Mouse (Mus musculus): ENCODE data around the gene Gm29427.

Gm29427 gene

DNA sequence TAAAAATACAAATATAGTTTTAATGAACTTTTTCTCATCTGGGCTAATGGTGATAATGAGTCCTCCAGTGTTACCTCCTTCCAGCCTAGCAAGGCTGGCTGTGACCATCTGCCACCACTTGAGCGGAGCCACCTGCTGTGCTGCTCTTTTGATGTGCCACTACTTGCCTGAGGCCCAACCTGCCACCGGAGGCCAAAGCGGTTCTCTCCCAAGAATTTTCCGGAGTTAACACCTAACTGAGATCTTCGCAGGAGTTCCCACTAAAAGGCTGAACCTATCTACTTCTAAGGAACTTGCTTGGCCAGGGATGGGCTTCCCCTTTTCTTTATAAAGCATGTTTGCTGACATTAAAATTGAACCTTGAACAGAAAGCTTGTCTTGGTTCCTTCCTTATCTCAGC, 56.0 kb downstream of the Gm29427 start:
- CTCF ChIA-PET: interaction anchor here (0.6 kb wide), 1 partner anchor 421 kb away, joined by 7 read pairs; no protein-coding TSS in a partner anchor

DNA sequence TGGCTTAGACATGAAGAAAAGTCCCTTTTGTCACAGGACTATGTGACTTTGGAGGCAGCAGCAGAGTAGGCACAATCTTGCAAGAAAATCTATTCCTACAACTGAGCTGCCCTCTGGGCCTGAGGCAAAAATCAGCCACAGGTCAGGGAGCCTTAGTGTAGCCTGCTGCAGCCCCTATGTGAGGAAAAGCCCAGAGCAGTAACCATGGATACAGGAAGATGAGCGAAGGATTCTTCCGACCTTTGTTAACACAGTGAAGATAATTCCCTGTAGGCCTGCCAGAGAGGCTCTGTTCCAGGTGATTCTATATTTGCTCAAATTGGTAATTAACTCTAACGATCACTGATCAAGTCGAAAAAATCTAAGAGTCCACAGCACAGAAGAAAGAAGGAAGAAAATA, 71.5 kb downstream of the Gm29427 start:
- CTCF ChIA-PET: no interaction called here

- CTCF ChIA-PET: no interaction called here
Observed at GRCm38 (mm10) chr1:130640967-130641366, 74.6 kb downstream of the Gm29427 start.

DNA sequence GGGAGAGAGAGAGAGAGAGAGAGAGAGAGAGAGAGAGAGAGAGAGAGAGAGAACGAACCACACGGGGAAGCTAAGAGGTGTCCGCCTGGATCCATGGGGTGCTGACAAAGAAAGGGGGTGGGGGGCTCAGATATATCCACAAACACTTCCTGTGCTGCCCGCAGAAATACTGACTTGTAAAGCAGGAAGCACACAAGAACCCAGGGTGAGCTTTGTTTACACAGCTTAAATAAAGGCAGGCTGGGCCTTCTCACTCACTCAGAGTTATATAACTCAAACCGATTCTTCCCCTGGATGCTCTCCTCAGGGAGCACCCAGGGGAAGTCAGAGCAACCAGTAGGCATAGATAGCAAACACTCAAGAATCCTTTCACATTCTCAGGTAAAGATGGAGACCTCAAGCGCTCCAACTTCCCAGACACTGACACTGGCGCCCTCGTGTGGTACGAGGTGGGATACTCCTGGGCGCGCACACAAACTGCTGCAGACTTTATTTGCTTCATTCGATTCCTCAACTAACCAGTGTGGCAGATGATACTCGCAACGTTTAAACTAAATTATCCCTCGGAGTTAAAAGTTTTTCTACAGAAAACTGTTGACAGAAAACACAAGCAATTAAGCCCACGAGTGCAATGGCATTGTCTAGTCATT, 81.7 kb downstream of the Gm29427 start:
- CTCF ChIA-PET: interaction anchor here (0.6 kb wide), 4 partner anchors 258 to 573 kb away, joined by 3 to 6 read pairs (median 4); no protein-coding TSS in a partner anchor

- CTCF ChIA-PET: interaction anchor here (0.6 to 1.2 kb wide), 4 partner anchors 34 to 521 kb away, joined by 4 to 23 read pairs (median 12); no protein-coding TSS in a partner anchor
Observed at GRCm38 (mm10) chr1:130633316-130633715, 82.3 kb downstream of the Gm29427 start.

- CTCF ChIA-PET: no interaction called here
Observed at GRCm38 (mm10) chr1:130629521-130629920, 86.1 kb downstream of the Gm29427 start, which contains the start of gene Zp3r. Gene Zp3r, minus strand, starts transcription at chr1:130629621.

Data from spleen, embryonic (tissue).